Mouse (Mus musculus) stomach, postnatal 0 days (tissue): Measurements from ENCODE around the gene Trim12c.

Experiments
- CTCF ChIP-seq: IDR thresholded peaks from 2 replicates; pipeline ENCODE4 v1.5.1; 2016; ENCODE audit warnings: antibody characterized with exemption, low read depth, mild to moderate bottlenecking, moderate library complexity
- EP300 ChIP-seq: optimal IDR thresholded peaks from 2 replicates; pipeline ENCODE3; 2016; ENCODE audit warnings: antibody characterized with exemption

- TF ChIP-seq EP300 (no peak), CTCF (peak; percentile 13; the same call in 1 of the 2 replicates)
These were observed at the start of gene Trim12c for GRCm38 (mm10) chr7:104352717-104353599.
